ENCODE assay signal across 8 mouse cellular contexts in the genomic region with DNA sequence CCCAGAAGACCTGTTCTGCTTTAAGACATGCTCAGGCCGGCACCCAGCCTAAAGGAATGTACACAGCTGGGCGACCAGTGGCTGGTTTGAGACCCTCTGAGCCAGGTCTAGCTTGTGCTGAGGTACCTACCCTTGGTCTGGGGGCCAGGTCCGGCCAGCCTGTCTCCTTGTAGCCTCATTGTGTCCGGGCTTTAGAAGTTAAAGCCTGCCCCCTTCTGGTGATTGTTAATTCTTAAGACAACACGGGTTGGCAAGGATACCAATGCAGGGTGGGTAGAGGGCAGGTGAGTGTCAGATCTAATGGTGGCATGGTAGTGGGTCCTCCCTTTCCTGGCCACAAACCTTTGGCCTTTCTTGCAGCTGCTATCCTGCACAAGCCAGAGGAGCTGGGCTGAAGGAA.
DNase-seq lines count a peak whose midpoint lies in the region; ATAC-seq and TF ChIP-seq lines count a peak whose summit lies in the region.

No protein-coding gene starts in this region.

- H3K36me3 ChIP-seq in ES-E14 (ENCODE audit: control insufficient read depth, insufficient read depth, low read length, poor library complexity, severe bottlenecking), result no peaks in the 10 kb centered on the region
- no peaks in the 10 kb centered on the region for H3K36me3 ChIP-seq in hindbrain, embryonic 10.5 days
- H3K36me3 ChIP-seq in midbrain, embryonic 16.5 days (ENCODE audit: control insufficient read depth, insufficient read depth, low read length), result no peaks in the 10 kb centered on the region
- no peaks in the 10 kb centered on the region for H3K36me3 ChIP-seq in thymus, adult 2 months (ENCODE audit: control insufficient read depth, insufficient read depth, low read length)

- no peaks in the 10 kb centered on the region for H3K9me3 ChIP-seq in ES-E14 (ENCODE audit: control insufficient read depth, insufficient read depth, low read depth, low read length)
- H3K9me3 ChIP-seq in hindbrain, embryonic 10.5 days, result peaks cover 3% of the 10 kb centered on the region
- no peaks in the 10 kb centered on the region for H3K9me3 ChIP-seq in midbrain, embryonic 16.5 days (replicated peaks; ENCODE audit: control insufficient read depth, low read length, poor library complexity, severe bottlenecking)

- peak; percentile 79 for ATAC-seq in midbrain, embryonic 16.5 days
- ATAC-seq in megakaryocyte progenitor cell, adult 5-6 weeks (replicated peaks; ENCODE audit: poor library complexity), result no peak

- no peak for TF ChIP-seq CTCF in thymus, adult 2 months (IDR thresholded peaks at IDR 0.05; ENCODE audit: borderline replicate concordance, control insufficient read depth, extremely low read depth, insufficient read depth, low read length, poor library complexity)

- in situ Hi-C loops in ES-E14 (cut with MboI; ENCODE audit: low sequenced_read_pairs in 2 of 2, unreplicated experiment in 2 of 2), result loop anchor here in 1 of 2 experiments (25.0 kb wide), 1 partner anchor 436 kb away; no protein-coding TSS in a partner anchor

- H3K27me3 ChIP-seq in hindbrain, embryonic 10.5 days (ENCODE audit: insufficient read depth, poor library complexity, severe bottlenecking), result peaks cover 6% of the 10 kb centered on the region; the same call in 1 of the 2 replicates
- no peaks in the 10 kb centered on the region for H3K27me3 ChIP-seq in midbrain, embryonic 16.5 days (ENCODE audit: control insufficient read depth, insufficient read depth, low read depth, low read length)
- no peaks in the 10 kb centered on the region for H3K27me3 ChIP-seq in thymus, adult 2 months (ENCODE audit: control insufficient read depth, insufficient read depth, low read length)

- no peak for TF ChIP-seq POLR2A in thymus, adult 2 months (IDR thresholded peaks at IDR 0.05; ENCODE audit: control insufficient read depth, extremely low read depth, insufficient read depth, low read length, poor library complexity)

- H3K27ac ChIP-seq in ES-E14 (ENCODE audit: insufficient read depth, low read depth, low read length, poor library complexity, severe bottlenecking), result no peak overlapping the region
- H3K27ac ChIP-seq in hindbrain, embryonic 10.5 days, result peak overlapping the region; percentile 69; the same call in 1 of the 2 replicates
- H3K27ac ChIP-seq in midbrain, embryonic 16.5 days (ENCODE audit: low read length), result no peak overlapping the region
- H3K27ac ChIP-seq in thymus, adult 2 months (ENCODE audit: control insufficient read depth, insufficient read depth, low read length), result no peak overlapping the region

- 18% methylated on average over 5 of the region's 5 CpGs for WGBS in hindbrain, embryonic 10.5 days
- WGBS in midbrain, embryonic 16.5 days, result 19% methylated on average over 5 of the region's 5 CpGs
- 31% methylated on average over 5 of the region's 5 CpGs for WGBS in thymus, adult 2 months

- H3K4me3 ChIP-seq in ES-E14 (ENCODE audit: insufficient read depth in 1 of 2, low read depth in 1 of 2, low read length in 2 of 2, poor library complexity in 1 of 2, severe bottlenecking in 1 of 2), result no peak overlapping the region
- H3K4me3 ChIP-seq in hindbrain, embryonic 10.5 days, result no peak overlapping the region
- H3K4me3 ChIP-seq in midbrain, embryonic 16.5 days (ENCODE audit: low read depth, low read length), result no peak overlapping the region
- no peak overlapping the region for H3K4me3 ChIP-seq in thymus, adult 2 months (ENCODE audit: control insufficient read depth, insufficient read depth, low read length)

- peak; percentile 50 for DNase-seq in A20 (ENCODE audit: low read depth, low spot score)
- DNase-seq in ES-E14 (ENCODE audit: low read depth, low spot score), result peak; percentile 38
- peak; percentile 84 for DNase-seq in embryo, embryonic 10 days (ENCODE audit: low spot score)
- DNase-seq in hindbrain, embryonic 10.5 days (ENCODE audit: low spot score), result peak; percentile 62
- peak; percentile 12 for DNase-seq in layer of hippocampus, adult 9-10 months (ENCODE audit: low spot score)
- no peak for DNase-seq in thymus, adult 2 months

- H3K4me2 ChIP-seq in midbrain, embryonic 16.5 days (ENCODE audit: low read length), result no peak overlapping the region

- peaks cover 0 to 11% of the 10 kb centered on the region in 2 experiments; a peak in 2 of 4 replicates for H3K4me1 ChIP-seq in ES-E14 (ENCODE audit: control insufficient read depth in 2 of 2, insufficient read depth in 2 of 2, low read length in 2 of 2, poor library complexity in 1 of 2)
- peaks cover 33% of the 10 kb centered on the region for H3K4me1 ChIP-seq in hindbrain, embryonic 10.5 days (replicated peaks)
- peaks cover 9% of the 10 kb centered on the region; the same call in 1 of the 2 replicates for H3K4me1 ChIP-seq in midbrain, embryonic 16.5 days (ENCODE audit: control insufficient read depth, insufficient read depth, low read length)
- H3K4me1 ChIP-seq in thymus, adult 2 months (replicated peaks; ENCODE audit: control insufficient read depth, insufficient read depth, low read length), result no peaks in the 10 kb centered on the region

- H3K9ac ChIP-seq in ES-E14 (ENCODE audit: insufficient read depth, low read depth, low read length, poor library complexity, severe bottlenecking), result no peak overlapping the region
- H3K9ac ChIP-seq in midbrain, embryonic 16.5 days (ENCODE audit: low read depth, low read length), result no peak overlapping the region

TF ChIP-seq in ES-E14, 5 proteins besides CTCF, POLR2A, EP300 and RAD21:
- TF ChIP-seq HCFC1 (IDR thresholded peaks at IDR 0.05; ENCODE audit: borderline replicate concordance, insufficient read depth, low read length), result no peak
- peak; percentile 52; the same call in 1 of the 2 replicates for TF ChIP-seq ZC3H11A (IDR thresholded peaks at IDR 0.05; ENCODE audit: borderline replicate concordance, low read depth, low read length)
